Mouse (Mus musculus) heart, postnatal 0 days (tissue): ENCODE data around the gene Vars.

Experiments used
- CTCF ChIP-seq: IDR thresholded peaks from 2 replicates; pipeline ENCODE4 v1.5.1; 2016; ENCODE audit warnings: antibody characterized with exemption, control low read depth, low read depth
- EP300 ChIP-seq: IDR thresholded peaks from 2 replicates; pipeline ENCODE4 v1.6.1; 2016; ENCODE audit warnings: antibody characterized with exemption, low read depth

GRCm38 (mm10) chr17:34955884-34956283, 44.9 kb upstream of the Vars start:
- TF ChIP-seq CTCF (no peak), EP300 (no peak)
